Mouse (Mus musculus) ES-Bruce4 (cell line): ENCODE data around the gene Rnf8.

Experiments
- CTCF ChIP-seq: IDR thresholded peaks from one replicate; pipeline ENCODE4 v1.8.1; 2011; ENCODE audit warnings: low read depth, low read length
- POLR2A ChIP-seq: IDR thresholded peaks from one replicate; pipeline ENCODE4 v1.8.1; 2011; ENCODE audit warnings: low read length; ENCODE audit not compliant: insufficient read depth

DNA sequence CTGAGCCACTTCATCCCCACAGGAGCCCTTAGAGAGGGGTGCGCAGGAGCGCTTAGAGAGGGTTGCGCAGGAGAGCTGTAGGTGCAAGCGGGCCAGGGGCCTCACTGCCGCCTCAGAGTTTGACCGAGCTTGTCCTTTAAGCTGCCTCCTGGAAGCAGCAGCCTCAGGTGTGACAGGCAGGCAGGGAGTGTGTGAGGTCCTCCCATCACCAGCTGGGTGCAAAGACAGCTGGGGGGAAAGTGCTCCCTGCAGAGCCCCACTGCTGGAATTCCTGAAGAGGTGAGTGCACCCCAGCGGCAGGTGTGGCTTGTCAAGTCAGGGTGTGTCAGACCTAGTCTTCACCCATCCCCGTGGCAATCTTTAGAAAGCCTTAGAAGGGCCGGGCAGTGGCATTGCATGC lies 27.7 kb upstream of the Rnf8 start:
- no peak for TF ChIP-seq CTCF
- TF ChIP-seq POLR2A, result no peak
